Comparison of ENCODE assay signal across 8 mouse cellular contexts in the genomic region with DNA sequence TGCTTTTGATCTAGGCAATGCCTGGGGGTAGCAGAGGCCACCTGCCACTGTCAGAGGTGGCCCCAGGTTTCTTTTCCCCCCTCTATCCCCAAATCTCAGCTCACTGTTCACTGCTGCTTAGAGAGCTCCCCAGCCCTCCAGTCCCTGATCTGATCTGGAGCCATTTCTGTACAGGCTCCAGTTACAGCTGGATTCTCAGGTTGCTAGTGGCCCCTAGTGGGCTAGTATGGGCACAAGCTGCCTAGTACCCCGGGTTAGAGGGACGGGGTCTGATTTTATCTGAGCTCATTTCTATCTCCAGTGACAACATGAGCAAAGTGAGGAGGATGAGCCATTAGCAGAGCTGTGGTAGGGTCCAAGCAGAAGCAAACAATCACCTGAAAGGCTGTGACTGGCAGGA.
DNase-seq lines count a peak whose midpoint lies in the region.
"Had no signal": no experiment of that assay in that cellular context is flagged by ENCODE, and none has a peak within 500 bp of the region (broad histone marks: within the 10 kb centered on the region; RNA-seq: fewer than 3 reads in every experiment).

No protein-coding gene starts in this region.

- DNase-seq in kidney, adult 9 months: peak; percentile 38
- no peak for DNase-seq in kidney, adult 8-10 months
- DNase-seq in ES-CJ7 (ENCODE audit: low read depth, low spot score): peak; percentile 55
- peak; percentile 45 for DNase-seq in embryonic facial prominence, embryonic 10.5 days (ENCODE audit: low spot score)
- peak; percentile 72 for DNase-seq in retina, embryonic 14.5 days (ENCODE audit: low spot score)
- no peak for DNase-seq in urinary bladder, adult 2 months (ENCODE audit: low spot score)
- no peak for DNase-seq in adrenal gland, adult 8-10 months

- no peak overlapping the region for H3K27ac ChIP-seq in embryonic facial prominence, embryonic 10.5 days (replicated peaks)
- H3K27ac ChIP-seq: embryonic facial prominence, embryonic 15.5 days had no signal

- H3K36me3 ChIP-seq in embryonic facial prominence, embryonic 10.5 days (replicated peaks): peaks cover 100% of the 10 kb centered on the region

- peaks cover 12% of the 10 kb centered on the region for H3K4me1 ChIP-seq in embryonic facial prominence, embryonic 10.5 days
- H3K4me1 ChIP-seq: embryonic facial prominence, embryonic 15.5 days had no signal

- no peaks in the 10 kb centered on the region for H3K9me3 ChIP-seq in embryonic facial prominence, embryonic 10.5 days
- H3K9me3 ChIP-seq: embryonic facial prominence, embryonic 15.5 days had no signal

- no peaks in the 10 kb centered on the region for H3K27me3 ChIP-seq in embryonic facial prominence, embryonic 10.5 days (replicated peaks; ENCODE audit: low read depth, poor library complexity, severe bottlenecking)
- H3K27me3 ChIP-seq: embryonic facial prominence, embryonic 15.5 days had no signal

- WGBS in embryonic facial prominence, embryonic 10.5 days: 38% methylated on average over 2 of the region's 2 CpGs

- no peak overlapping the region for H3K4me3 ChIP-seq in embryonic facial prominence, embryonic 10.5 days
- H3K4me3 ChIP-seq: embryonic facial prominence, embryonic 15.5 days had no signal

Comparison
In these comparisons a context has a peak if more than half of its experiments do, and no peak if none do; other contexts are left out.
1. DNase-seq: peak in kidney, adult 9 months (single experiment), ES-CJ7 (single experiment), embryonic facial prominence, embryonic 10.5 days (single experiment) and retina, embryonic 14.5 days (single experiment); none in kidney, adult 8-10 months (0 of 2), urinary bladder, adult 2 months (single experiment) and adrenal gland, adult 8-10 months (single experiment).